ENCODE assay signal across 13 mouse cellular contexts in the genomic region with DNA sequence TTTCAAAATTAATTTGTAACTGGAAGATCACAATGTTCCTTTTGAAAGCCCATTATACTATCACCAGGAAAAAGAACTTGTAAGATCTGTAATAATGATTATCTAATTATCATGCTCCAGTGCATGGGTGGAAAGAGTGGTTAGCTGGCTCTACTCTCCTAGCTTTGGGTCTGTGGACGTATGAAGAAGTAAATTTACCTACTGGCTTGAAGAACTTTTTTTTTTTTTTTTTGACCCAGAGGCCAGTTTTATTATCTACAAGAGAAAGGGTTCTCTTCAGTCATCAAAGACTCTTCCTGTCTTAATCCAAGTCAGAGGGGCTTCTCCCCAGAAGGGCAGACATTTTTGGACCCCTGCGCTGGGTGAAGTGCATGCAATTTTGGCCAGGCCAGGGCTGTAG. TPM values are rescaled to one million over a fixed set of nuclear protein-coding genes. Genes with fewer than 3 reads are reported as not detected.
DNase-seq lines count a peak whose midpoint lies in the region; ATAC-seq and TF ChIP-seq lines count a peak whose summit lies in the region.
"Had no signal": no experiment of that assay in that cellular context is flagged by ENCODE, and none has a peak within 500 bp of the region (broad histone marks: within the 10 kb centered on the region; RNA-seq: fewer than 3 reads in every experiment).

No protein-coding gene starts in this region.

- no peak for TF ChIP-seq CTCF in intestine, postnatal 0 days (IDR thresholded peaks at IDR 0.05; ENCODE audit: low read depth)

- intact Hi-C loops in heart, postnatal 25 days (cut with DNase I): loop anchor here (5.0 kb wide), 2 partner anchors 41 to 81 kb away; a partner anchor contains a TSS

- H3K27ac ChIP-seq in heart, embryonic 15.5 days: peak overlapping the region; percentile 99
- H3K27ac ChIP-seq in intestine, postnatal 0 days (ENCODE audit: low read depth, low read length): peak overlapping the region; percentile 100

- H3K27me3 ChIP-seq in heart, embryonic 15.5 days: no peaks in the 10 kb centered on the region
- H3K27me3 ChIP-seq in megakaryocyte, embryonic 14.5 days (replicated peaks): peaks cover 14% of the 10 kb centered on the region
- no peaks in the 10 kb centered on the region for H3K27me3 ChIP-seq in intestine, postnatal 0 days (replicated peaks; ENCODE audit: control insufficient read depth, insufficient read depth, low read length)
- H3K27me3 ChIP-seq: limb, embryonic 15.5 days; midbrain, embryonic 12.5 days; neural tube, embryonic 12.5 days had no signal

- 87% methylated on average over 2 of the region's 2 CpGs for WGBS in heart, embryonic 15.5 days
- WGBS in intestine, postnatal 0 days: 66% methylated on average over 2 of the region's 2 CpGs

- no peaks in the 10 kb centered on the region for H3K9me3 ChIP-seq in heart, embryonic 15.5 days (replicated peaks)
- no peaks in the 10 kb centered on the region for H3K9me3 ChIP-seq in megakaryocyte, embryonic 14.5 days
- no peaks in the 10 kb centered on the region for H3K9me3 ChIP-seq in intestine, postnatal 0 days (ENCODE audit: control insufficient read depth)
- H3K9me3 ChIP-seq: limb, embryonic 15.5 days; midbrain, embryonic 12.5 days; neural tube, embryonic 12.5 days had no signal

- DNase-seq in heart, postnatal 25 days (ENCODE audit: low spot score): no peak
- DNase-seq in right cerebral cortex, postnatal 36 days (ENCODE audit: low spot score in 2 of 2): no peak
- DNase-seq: adrenal gland, postnatal 10 days; cerebellum, adult 11 months; kidney, adult 2 months had no signal

- no peak overlapping the region for H3K9ac ChIP-seq in heart, embryonic 15.5 days
- H3K9ac ChIP-seq in intestine, postnatal 0 days (ENCODE audit: low read depth, low read length): no peak overlapping the region

- peaks cover 19% of the 10 kb centered on the region for H3K4me1 ChIP-seq in heart, embryonic 15.5 days (replicated peaks)
- peaks cover 29% of the 10 kb centered on the region for H3K4me1 ChIP-seq in megakaryocyte, embryonic 14.5 days
- H3K4me1 ChIP-seq in intestine, postnatal 0 days (replicated peaks; ENCODE audit: control insufficient read depth, insufficient read depth, low read length): no peaks in the 10 kb centered on the region

- ATAC-seq in heart, embryonic 15.5 days (replicated peaks; ENCODE audit: insufficient number of reproducible peaks, insufficient read depth, low FRiP score, low read depth): no peak
- ATAC-seq in megakaryocyte, adult 5-6 weeks (ENCODE audit: poor library complexity, severe bottlenecking): no peak
- ATAC-seq in intestine, postnatal 0 days: no peak
- ATAC-seq in inflammation-experienced regulatory T-cells, adult 6 months: no peak

- no peaks in the 10 kb centered on the region for H3K36me3 ChIP-seq in heart, embryonic 15.5 days
- no peaks in the 10 kb centered on the region for H3K36me3 ChIP-seq in megakaryocyte, embryonic 14.5 days (replicated peaks; ENCODE audit: low read length)
- H3K36me3 ChIP-seq in intestine, postnatal 0 days (ENCODE audit: control insufficient read depth, insufficient read depth): no peaks in the 10 kb centered on the region
- H3K36me3 ChIP-seq: limb, embryonic 15.5 days; midbrain, embryonic 12.5 days; neural tube, embryonic 12.5 days had no signal

- peak overlapping the region; percentile 88; the same call in 1 of the 2 replicates for H3K4me2 ChIP-seq in heart, embryonic 15.5 days
- no peak overlapping the region for H3K4me2 ChIP-seq in intestine, postnatal 0 days (replicated peaks; ENCODE audit: low read depth)

- no peak overlapping the region for H3K4me3 ChIP-seq in heart, embryonic 15.5 days
- H3K4me3 ChIP-seq in megakaryocyte, embryonic 14.5 days (replicated peaks): peak overlapping the region; percentile 54
- H3K4me3 ChIP-seq in intestine, postnatal 0 days (ENCODE audit: low read depth, low read length): no peak overlapping the region
- H3K4me3 ChIP-seq: midbrain, embryonic 12.5 days had no signal

RNA-seq across cellular contexts. Expression of a gene that starts 1.7 kb away (rescaled TPM):
- 21.0 and 22.4 TPM in 2 replicates for polyA plus RNA-seq in heart, embryonic 15.5 days (2015; fragmentation: Nextera tagmentation; extraction: Ambion mirVana)
- 10 to 100 TPM; 72.8 to 84.7 TPM for total RNA-seq in heart, postnatal 25 days (2021)
- 0.97 and 1.0 TPM in 2 replicates for polyA plus RNA-seq in megakaryocyte, embryonic 14.5 days (2012; ENCODE audit: insufficient read depth, low replicate concordance)
- total RNA-seq in megakaryocyte, adult 5-6 weeks (2015): 53.0 and 63.4 TPM in 2 replicates
- 65.0 and 75.9 TPM in 2 replicates for total RNA-seq in megakaryocyte, adult 5-6 weeks (2017)
- polyA plus RNA-seq in intestine, postnatal 0 days (2015; fragmentation: Nextera tagmentation; extraction: Ambion mirVana): 13.3 and 16.9 TPM in 2 replicates
- polyA plus RNA-seq in inflammation-experienced regulatory T-cells, adult 6 months (2017; shearing (Covaris generic)): 10 to 100 TPM; 12.8 to 16.2 (median 15.6) TPM
